Mouse (Mus musculus): Measurements from ENCODE around the gene Fcnb.

- TF ChIP-seq NANOG (IDR thresholded peaks at IDR 0.05; ENCODE audit: borderline replicate concordance, low read length) = no peak
- TF ChIP-seq CTCF (conservative IDR thresholded peaks at IDR 0.05; ENCODE audit: low read length) = no peak
These were observed 33.0 kb upstream of the Fcnb start for GRCm38 (mm10) chr2:28117490-28118308.

All from E14TG2a.4 (cell line).